In the genomic region with DNA sequence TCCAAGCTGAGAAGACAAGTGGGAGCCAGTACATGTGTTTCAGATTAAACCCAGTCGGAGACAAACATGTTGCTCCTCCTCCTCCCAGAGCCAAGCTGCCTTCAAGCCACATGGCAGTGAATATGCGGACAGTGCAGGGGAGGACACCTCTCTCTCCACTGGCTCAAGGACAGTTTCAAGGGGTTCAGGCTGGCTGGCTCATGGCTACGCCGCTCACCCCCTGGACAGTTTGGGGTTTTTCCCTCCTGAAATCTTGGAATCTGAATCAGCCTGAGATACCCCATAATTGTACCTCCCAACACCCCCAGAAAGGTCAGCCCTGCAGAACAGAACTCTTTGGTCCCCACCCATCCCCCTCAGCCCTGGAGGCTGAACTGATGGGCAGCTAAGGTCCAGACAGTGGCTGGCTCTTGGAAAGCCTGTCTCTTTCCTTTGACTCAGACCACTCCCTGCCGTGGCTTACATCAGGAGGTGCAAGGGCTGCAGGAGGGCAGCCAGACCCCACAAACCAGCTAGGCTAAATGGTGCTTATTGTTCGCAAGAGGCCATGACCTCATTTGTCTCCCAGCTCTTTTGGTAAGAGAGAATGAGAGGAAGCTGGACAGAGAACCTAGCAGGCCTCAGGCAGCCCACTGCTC, we compare ENCODE assay signal across 8 mouse cellular contexts. TPM values are rescaled to one million over a fixed set of nuclear protein-coding genes. Genes with fewer than 3 reads are reported as not detected.
DNase-seq lines count a peak whose midpoint lies in the region; ATAC-seq lines count a peak whose summit lies in the region.

No protein-coding gene starts in this region.

- H3K4me3 ChIP-seq in kidney, embryonic 15.5 days (replicated peaks), result peak overlapping the region; percentile 50
- H3K4me3 ChIP-seq in embryonic facial prominence, embryonic 10.5 days, result peak overlapping the region; percentile 66
- peak overlapping the region; percentile 30 for H3K4me3 ChIP-seq in hindbrain, embryonic 12.5 days
- H3K4me3 ChIP-seq in neural tube, embryonic 11.5 days (ENCODE audit: low read depth, low read length), result peak overlapping the region; percentile 31

- no peak for DNase-seq in kidney, adult 8-10 months
- peak; percentile 66 for DNase-seq in embryonic facial prominence, embryonic 10.5 days (ENCODE audit: low spot score)
- peak; percentile 32 for DNase-seq in neural tube, embryonic 11.5 days (ENCODE audit: low spot score)
- DNase-seq in spleen, postnatal 36 days (ENCODE audit: low spot score in 2 of 2), result no peak
- no peak for DNase-seq in right cerebral cortex, adult 2 months (ENCODE audit: low spot score in 2 of 2)
- DNase-seq in frontal cortex, postnatal 36 days (ENCODE audit: low spot score in 2 of 2), result no peak

- peak overlapping the region; percentile 59; the same call in 1 of the 2 replicates for H3K27ac ChIP-seq in kidney, embryonic 15.5 days
- H3K27ac ChIP-seq in embryonic facial prominence, embryonic 10.5 days (replicated peaks), result peak overlapping the region; percentile 87
- H3K27ac ChIP-seq in hindbrain, embryonic 12.5 days, result peak overlapping the region; percentile 18; the same call in 1 of the 2 replicates
- no peak overlapping the region for H3K27ac ChIP-seq in neural tube, embryonic 11.5 days (ENCODE audit: low read depth, low read length)

- 35% methylated on average over 6 of the region's 6 CpGs for WGBS in kidney, embryonic 15.5 days
- 24% methylated on average over 6 of the region's 6 CpGs for WGBS in embryonic facial prominence, embryonic 10.5 days
- WGBS in hindbrain, embryonic 12.5 days, result 27% methylated on average over 6 of the region's 6 CpGs
- WGBS in neural tube, embryonic 11.5 days, result 35% methylated on average over 6 of the region's 6 CpGs

- no peaks in the 10 kb centered on the region for H3K36me3 ChIP-seq in kidney, embryonic 15.5 days
- H3K36me3 ChIP-seq in embryonic facial prominence, embryonic 10.5 days (replicated peaks), result peaks cover 22% of the 10 kb centered on the region
- H3K36me3 ChIP-seq in hindbrain, embryonic 12.5 days, result no peaks in the 10 kb centered on the region
- no peaks in the 10 kb centered on the region for H3K36me3 ChIP-seq in neural tube, embryonic 11.5 days (ENCODE audit: control insufficient read depth, insufficient read depth, low read length)

- H3K9me3 ChIP-seq in kidney, embryonic 15.5 days (replicated peaks), result no peaks in the 10 kb centered on the region
- no peaks in the 10 kb centered on the region for H3K9me3 ChIP-seq in embryonic facial prominence, embryonic 10.5 days
- H3K9me3 ChIP-seq in hindbrain, embryonic 12.5 days (replicated peaks), result no peaks in the 10 kb centered on the region
- H3K9me3 ChIP-seq in neural tube, embryonic 11.5 days (ENCODE audit: control insufficient read depth, low read length), result no peaks in the 10 kb centered on the region

- H3K4me1 ChIP-seq in kidney, embryonic 15.5 days, result peaks cover 28% of the 10 kb centered on the region
- peaks cover 35% of the 10 kb centered on the region for H3K4me1 ChIP-seq in embryonic facial prominence, embryonic 10.5 days
- H3K4me1 ChIP-seq in hindbrain, embryonic 12.5 days, result peaks cover 15% of the 10 kb centered on the region
- H3K4me1 ChIP-seq in neural tube, embryonic 11.5 days (ENCODE audit: control insufficient read depth, insufficient read depth, low read length), result peaks cover 10% of the 10 kb centered on the region

- peak; percentile 38; the same call in 1 of the 2 replicates for ATAC-seq in kidney, embryonic 15.5 days (replicated peaks; ENCODE audit: low FRiP score)
- ATAC-seq in hindbrain, embryonic 12.5 days (ENCODE audit: low FRiP score), result no peak
- no peak for ATAC-seq in neural tube, embryonic 11.5 days (ENCODE audit: insufficient read depth, low FRiP score, low TSS enrichment)

- H3K9ac ChIP-seq in kidney, embryonic 15.5 days, result peak overlapping the region; percentile 33; the same call in 1 of the 2 replicates
- H3K9ac ChIP-seq in hindbrain, embryonic 12.5 days, result peak overlapping the region; percentile 40
- H3K9ac ChIP-seq in neural tube, embryonic 11.5 days (ENCODE audit: low read length), result peak overlapping the region; percentile 31

- no peaks in the 10 kb centered on the region for H3K27me3 ChIP-seq in kidney, embryonic 15.5 days
- no peaks in the 10 kb centered on the region for H3K27me3 ChIP-seq in embryonic facial prominence, embryonic 10.5 days (replicated peaks; ENCODE audit: low read depth, poor library complexity, severe bottlenecking)
- no peaks in the 10 kb centered on the region; the same call in 1 of the 2 replicates for H3K27me3 ChIP-seq in hindbrain, embryonic 12.5 days
- H3K27me3 ChIP-seq in neural tube, embryonic 11.5 days (ENCODE audit: control insufficient read depth, insufficient read depth, low read length), result no peaks in the 10 kb centered on the region

- peak overlapping the region; percentile 65 for H3K4me2 ChIP-seq in kidney, embryonic 15.5 days
- H3K4me2 ChIP-seq in hindbrain, embryonic 12.5 days (replicated peaks), result peak overlapping the region; percentile 42
- peak overlapping the region; percentile 40 for H3K4me2 ChIP-seq in neural tube, embryonic 11.5 days (ENCODE audit: low read depth)

RNA-seq across cellular contexts. Expression of gene Serpinf1, which starts 1.0 kb away (rescaled TPM):
- 129 and 140 TPM in 2 replicates for polyA plus RNA-seq in kidney, embryonic 15.5 days (2015; fragmentation: Nextera tagmentation; extraction: Ambion mirVana)
- 211 and 216 TPM in 2 replicates for polyA plus RNA-seq in embryonic facial prominence, embryonic 10.5 days (2016; fragmentation: Nextera tagmentation; extraction: Ambion mirVana)
- 111 and 121 TPM in 2 replicates for polyA plus RNA-seq in hindbrain, embryonic 12.5 days (2016; fragmentation: Nextera tagmentation; extraction: Ambion mirVana)
- polyA plus RNA-seq in neural tube, embryonic 11.5 days (2014; fragmentation: Nextera tagmentation; extraction: Ambion mirVana), result 84.0 and 87.0 TPM in 2 replicates

RNA-seq across cellular contexts. Expression of gene Serpinf2, which starts 17.9 kb away (rescaled TPM):
- polyA plus RNA-seq in kidney, embryonic 15.5 days (2015; fragmentation: Nextera tagmentation; extraction: Ambion mirVana), result 35.4 and 47.2 TPM in 2 replicates
- not detected in 2 replicates for polyA plus RNA-seq in embryonic facial prominence, embryonic 10.5 days (2016; fragmentation: Nextera tagmentation; extraction: Ambion mirVana)
- polyA plus RNA-seq in hindbrain, embryonic 12.5 days (2016; fragmentation: Nextera tagmentation; extraction: Ambion mirVana), result not detected in 2 replicates
- polyA plus RNA-seq in neural tube, embryonic 11.5 days (2014; fragmentation: Nextera tagmentation; extraction: Ambion mirVana), result 0.15 and 0.17 TPM in 2 replicates

RNA-seq across cellular contexts. Expression of gene Wdr81, which starts 33.0 kb away (rescaled TPM):
- polyA plus RNA-seq in kidney, embryonic 15.5 days (2015; fragmentation: Nextera tagmentation; extraction: Ambion mirVana), result 5.0 and 6.2 TPM in 2 replicates
- polyA plus RNA-seq in embryonic facial prominence, embryonic 10.5 days (2016; fragmentation: Nextera tagmentation; extraction: Ambion mirVana), result 6.0 and 6.8 TPM in 2 replicates
- 9.3 and 9.6 TPM in 2 replicates for polyA plus RNA-seq in hindbrain, embryonic 12.5 days (2016; fragmentation: Nextera tagmentation; extraction: Ambion mirVana)
- polyA plus RNA-seq in neural tube, embryonic 11.5 days (2014; fragmentation: Nextera tagmentation; extraction: Ambion mirVana), result 5.3 and 6.2 TPM in 2 replicates

RNA-seq across cellular contexts. Expression of gene Tlcd2, which starts 40.0 kb away (rescaled TPM):
- 22.6 and 24.5 TPM in 2 replicates for polyA plus RNA-seq in kidney, embryonic 15.5 days (2015; fragmentation: Nextera tagmentation; extraction: Ambion mirVana)
- polyA plus RNA-seq in embryonic facial prominence, embryonic 10.5 days (2016; fragmentation: Nextera tagmentation; extraction: Ambion mirVana), result 11.1 and 12.7 TPM in 2 replicates
- 11.6 and 13.0 TPM in 2 replicates for polyA plus RNA-seq in hindbrain, embryonic 12.5 days (2016; fragmentation: Nextera tagmentation; extraction: Ambion mirVana)
- polyA plus RNA-seq in neural tube, embryonic 11.5 days (2014; fragmentation: Nextera tagmentation; extraction: Ambion mirVana), result 8.7 and 11.0 TPM in 2 replicates

Comparison
In these comparisons a context has a peak if more than half of its experiments do, and no peak if none do; other contexts are left out.
1. DNase-seq: peak in embryonic facial prominence, embryonic 10.5 days (single experiment) and neural tube, embryonic 11.5 days (single experiment); none in kidney, adult 8-10 months (0 of 2), spleen, postnatal 36 days (0 of 2), right cerebral cortex, adult 2 months (0 of 2) and frontal cortex, postnatal 36 days (0 of 2).
2. RNA of gene Serpinf2, which starts 17.9 kb away (polyA plus RNA-seq): 35.4 to 47.2 TPM in kidney, embryonic 15.5 days; 0.15 to 0.17 TPM in neural tube, embryonic 11.5 days, not detected in hindbrain, embryonic 12.5 days and not detected in embryonic facial prominence, embryonic 10.5 days; every median in the first group is over 10 times any median in the second.
3. Peak in every context shown above with its lines, with median percentiles within 50 percentile points of each other: H3K4me2 ChIP-seq, H3K4me3 ChIP-seq and H3K9ac ChIP-seq.